Mouse (Mus musculus): ENCODE data around the gene Mrps11. TPM values are rescaled to one million over a fixed set of nuclear protein-coding genes. Genes with fewer than 3 reads are reported as not detected.

Gene Mrps11
- polyA plus RNA-seq (2012; rRNA removed): 65.0 and 69.2 TPM in 2 replicates

GRCm38 (mm10) chr7:78782639-78783581 lies at the start of gene Mrps11, which contains the start of gene Mrpl46:
Mrps11 (plus strand) TSS chr7:78783119.
Mrpl46 (minus strand) TSS chr7:78783531.
- H3K4me1 ChIP-seq (ENCODE audit: control insufficient read depth, insufficient read depth, low read length): no peaks in the 10 kb centered on the region
- TF ChIP-seq CTCF (IDR thresholded peaks at IDR 0.05; ENCODE audit: extremely low read depth, insufficient read depth, low read length): no peak
- peak; percentile 45; the same call in 1 of the 2 replicates for TF ChIP-seq POLR2A (IDR thresholded peaks at IDR 0.05; ENCODE audit: extremely low read depth, insufficient read depth, low read length)
- 0 out of 2 replicates have a peak within 1 kb of the TSS, but pooled peaks have one; percentile 44 for H3K27ac ChIP-seq (ENCODE audit: insufficient read depth, low read length)
- H3K4me3 ChIP-seq (ENCODE audit: insufficient read depth, low read length): peak within 1 kb of the TSS; percentile 86

- H3K27ac ChIP-seq (ENCODE audit: insufficient read depth, low read length): no peak overlapping the region
- H3K4me1 ChIP-seq (ENCODE audit: control insufficient read depth, insufficient read depth, low read length): no peaks in the 10 kb centered on the region; the same call in 1 of the 2 replicates
- H3K4me3 ChIP-seq (ENCODE audit: insufficient read depth, low read length): no peak overlapping the region
- TF ChIP-seq CTCF (IDR thresholded peaks at IDR 0.05; ENCODE audit: extremely low read depth, insufficient read depth, low read length) (no peak), POLR2A (IDR thresholded peaks at IDR 0.05; ENCODE audit: extremely low read depth, insufficient read depth, low read length) (no peak)
Measured at GRCm38 (mm10) chr7:78737196-78737595, 45.7 kb upstream of the Mrps11 start.

- no peaks in the 10 kb centered on the region; the same call in 1 of the 2 replicates for H3K4me1 ChIP-seq (ENCODE audit: control insufficient read depth, insufficient read depth, low read length)
- TF ChIP-seq CTCF (IDR thresholded peaks at IDR 0.05; ENCODE audit: extremely low read depth, insufficient read depth, low read length) (no peak), POLR2A (IDR thresholded peaks at IDR 0.05; ENCODE audit: extremely low read depth, insufficient read depth, low read length) (no peak)
- H3K27ac ChIP-seq (ENCODE audit: insufficient read depth, low read length): no peak within 1 kb of the TSS
- no peak within 1 kb of the TSS for H3K4me3 ChIP-seq (ENCODE audit: insufficient read depth, low read length)
Measured at GRCm38 (mm10) chr7:78737614-78738210, 45.2 kb upstream of the Mrps11 start, which contains the start of gene Ntrk3. Ntrk3 (minus strand) TSS chr7:78738012.

GRCm38 (mm10) chr7:78739351-78740000 lies 43.4 kb upstream of the Mrps11 start:
- TF ChIP-seq CTCF (IDR thresholded peaks at IDR 0.05; ENCODE audit: extremely low read depth, insufficient read depth, low read length): no peak

GRCm38 (mm10) chr7:78743731-78744385 lies 39.1 kb upstream of the Mrps11 start:
- H3K4me1 ChIP-seq (ENCODE audit: control insufficient read depth, insufficient read depth, low read length): no peaks in the 10 kb centered on the region
- no peak overlapping the region for H3K27ac ChIP-seq (ENCODE audit: insufficient read depth, low read length)
- H3K4me3 ChIP-seq (ENCODE audit: insufficient read depth, low read length): no peak overlapping the region
- TF ChIP-seq POLR2A (IDR thresholded peaks at IDR 0.05; ENCODE audit: extremely low read depth, insufficient read depth, low read length) (no peak), CTCF (IDR thresholded peaks at IDR 0.05; ENCODE audit: extremely low read depth, insufficient read depth, low read length) (no peak)

More at GRCm38 (mm10) chr7:78739351-78740000, 43.4 kb upstream of the Mrps11 start:
- H3K4me3 ChIP-seq (ENCODE audit: insufficient read depth, low read length): no peak overlapping the region
- H3K4me1 ChIP-seq (ENCODE audit: control insufficient read depth, insufficient read depth, low read length): no peaks in the 10 kb centered on the region
- H3K27ac ChIP-seq (ENCODE audit: insufficient read depth, low read length): no peak overlapping the region

- H3K27ac ChIP-seq (ENCODE audit: insufficient read depth, low read length): no peak overlapping the region
- no peak overlapping the region for H3K4me3 ChIP-seq (ENCODE audit: insufficient read depth, low read length)
- TF ChIP-seq POLR2A (IDR thresholded peaks at IDR 0.05; ENCODE audit: extremely low read depth, insufficient read depth, low read length): no peak
- no peak for TF ChIP-seq CTCF (IDR thresholded peaks at IDR 0.05; ENCODE audit: extremely low read depth, insufficient read depth, low read length)
- H3K4me1 ChIP-seq (ENCODE audit: control insufficient read depth, insufficient read depth, low read length): no peaks in the 10 kb centered on the region
Measured at GRCm38 (mm10) chr7:78752961-78753360, 30.0 kb upstream of the Mrps11 start.

- TF ChIP-seq POLR2A (IDR thresholded peaks at IDR 0.05; ENCODE audit: extremely low read depth, insufficient read depth, low read length) (no peak), CTCF (IDR thresholded peaks at IDR 0.05; ENCODE audit: extremely low read depth, insufficient read depth, low read length) (no peak)
- H3K4me3 ChIP-seq (ENCODE audit: insufficient read depth, low read length): no peak overlapping the region
- H3K4me1 ChIP-seq (ENCODE audit: control insufficient read depth, insufficient read depth, low read length): no peaks in the 10 kb centered on the region
- H3K27ac ChIP-seq (ENCODE audit: insufficient read depth, low read length): no peak overlapping the region
Measured at GRCm38 (mm10) chr7:78753752-78754457, 29.0 kb upstream of the Mrps11 start.

GRCm38 (mm10) chr7:78754458-78755000 lies 28.4 kb upstream of the Mrps11 start:
- Histone ChIP-seq H3K27ac (ENCODE audit: insufficient read depth, low read length) (no peak overlapping the region), H3K4me1 (ENCODE audit: control insufficient read depth, insufficient read depth, low read length) (no peaks in the 10 kb centered on the region), H3K4me3 (ENCODE audit: insufficient read depth, low read length) (no peak overlapping the region)
- TF ChIP-seq CTCF (IDR thresholded peaks at IDR 0.05; ENCODE audit: extremely low read depth, insufficient read depth, low read length) (no peak), POLR2A (IDR thresholded peaks at IDR 0.05; ENCODE audit: extremely low read depth, insufficient read depth, low read length) (no peak)
